Mouse (Mus musculus): ENCODE measurements at regions not wholly inside any gene's neighbourhood (a gene's known extent, or its start where the extent isn't known, plus 50 kb on each side); places are given as distances from the start of the nearest gene placed in this dataset.

- in situ Hi-C loops (cut with MboI, MseI), result loop anchor here (10.0 kb wide), 1 partner anchor 1663 kb away; no protein-coding TSS in a partner anchor
These were observed 417.4 kb upstream of the Dcn start for GRCm38 (mm10) chr10:97061961-97062360.

- in situ Hi-C loops (cut with MboI, MseI), result loop anchor here (10.0 kb wide), 1 partner anchor 1660 kb away; no protein-coding TSS in a partner anchor
These were observed 414.9 kb upstream of the Dcn start for GRCm38 (mm10) chr10:97064546-97064945.

GRCm38 (mm10) chr10:97078022-97078473 is 401.4 kb upstream of the Dcn start:
- in situ Hi-C loops (cut with MboI, MseI), result no loop called here

- in situ Hi-C loops (cut with MboI, MseI), result no loop called here
These were observed 399.8 kb upstream of the Dcn start for GRCm38 (mm10) chr10:97079575-97079974.

- in situ Hi-C loops (cut with MboI, MseI), result no loop called here
These were observed 392.1 kb upstream of the Dcn start for GRCm38 (mm10) chr10:97087286-97087685.

GRCm38 (mm10) chr10:97090254-97090653 is 389.2 kb upstream of the Dcn start:
- in situ Hi-C loops (cut with MboI, MseI), result no loop called here

- in situ Hi-C loops (cut with MboI, MseI), result no loop called here
These were observed 385.5 kb upstream of the Dcn start for GRCm38 (mm10) chr10:97093886-97094285.

GRCm38 (mm10) chr10:97114501-97114900 is 364.9 kb upstream of the Dcn start:
- in situ Hi-C loops (cut with MboI, MseI), result no loop called here

- in situ Hi-C loops (cut with MboI, MseI), result no loop called here
These were observed 356.7 kb upstream of the Dcn start for GRCm38 (mm10) chr10:97122693-97123092.

- in situ Hi-C loops (cut with MboI, MseI), result no loop called here
These were observed 337.8 kb upstream of the Dcn start for GRCm38 (mm10) chr10:97141561-97141960.

GRCm38 (mm10) chr10:97158561-97159395 is 320.6 kb upstream of the Dcn start:
- in situ Hi-C loops (cut with MboI, MseI), result no loop called here

GRCm38 (mm10) chr10:97159396-97159760 is 320.0 kb upstream of the Dcn start:
- in situ Hi-C loops (cut with MboI, MseI), result no loop called here

GRCm38 (mm10) chr10:97159831-97160575 is 319.4 kb upstream of the Dcn start:
- in situ Hi-C loops (cut with MboI, MseI), result loop anchor here (10.0 kb wide), 1 partner anchor 945 kb away; no protein-coding TSS in a partner anchor

GRCm38 (mm10) chr10:97160892-97161291 is 318.5 kb upstream of the Dcn start:
- in situ Hi-C loops (cut with MboI, MseI), result loop anchor here (10.0 kb wide), 1 partner anchor 946 kb away; no protein-coding TSS in a partner anchor

- in situ Hi-C loops (cut with MboI, MseI), result no loop called here
These were observed 300.9 kb upstream of the Dcn start for GRCm38 (mm10) chr10:97178468-97178867.

- in situ Hi-C loops (cut with MboI, MseI), result no loop called here
These were observed 289.7 kb upstream of the Dcn start for GRCm38 (mm10) chr10:97189696-97190095.

GRCm38 (mm10) chr10:97211238-97211695 is 268.1 kb upstream of the Dcn start:
- in situ Hi-C loops (cut with MboI, MseI), result no loop called here

- in situ Hi-C loops (cut with MboI, MseI), result no loop called here
These were observed 267.5 kb upstream of the Dcn start for GRCm38 (mm10) chr10:97211785-97212398.

- in situ Hi-C loops (cut with MboI, MseI), result no loop called here
These were observed 259.9 kb upstream of the Dcn start for GRCm38 (mm10) chr10:97219474-97219873.

GRCm38 (mm10) chr10:97220431-97220830 is 259.0 kb upstream of the Dcn start:
- in situ Hi-C loops (cut with MboI, MseI), result no loop called here

- in situ Hi-C loops (cut with MboI, MseI), result no loop called here
These were observed 243.8 kb upstream of the Dcn start for GRCm38 (mm10) chr10:97235631-97236030.

GRCm38 (mm10) chr10:97241476-97241875 is 237.9 kb upstream of the Dcn start:
- in situ Hi-C loops (cut with MboI, MseI), result no loop called here

All from T-helper 1 cell (primary cell).